Mouse (Mus musculus): ENCODE data around the gene Ncapd2. TPM values are rescaled to one million over a fixed set of nuclear protein-coding genes. Genes with fewer than 3 reads are reported as not detected.

The Ncapd2 gene
- polyA plus RNA-seq, 1 experiment from 2014 or later = 148 TPM

DNA sequence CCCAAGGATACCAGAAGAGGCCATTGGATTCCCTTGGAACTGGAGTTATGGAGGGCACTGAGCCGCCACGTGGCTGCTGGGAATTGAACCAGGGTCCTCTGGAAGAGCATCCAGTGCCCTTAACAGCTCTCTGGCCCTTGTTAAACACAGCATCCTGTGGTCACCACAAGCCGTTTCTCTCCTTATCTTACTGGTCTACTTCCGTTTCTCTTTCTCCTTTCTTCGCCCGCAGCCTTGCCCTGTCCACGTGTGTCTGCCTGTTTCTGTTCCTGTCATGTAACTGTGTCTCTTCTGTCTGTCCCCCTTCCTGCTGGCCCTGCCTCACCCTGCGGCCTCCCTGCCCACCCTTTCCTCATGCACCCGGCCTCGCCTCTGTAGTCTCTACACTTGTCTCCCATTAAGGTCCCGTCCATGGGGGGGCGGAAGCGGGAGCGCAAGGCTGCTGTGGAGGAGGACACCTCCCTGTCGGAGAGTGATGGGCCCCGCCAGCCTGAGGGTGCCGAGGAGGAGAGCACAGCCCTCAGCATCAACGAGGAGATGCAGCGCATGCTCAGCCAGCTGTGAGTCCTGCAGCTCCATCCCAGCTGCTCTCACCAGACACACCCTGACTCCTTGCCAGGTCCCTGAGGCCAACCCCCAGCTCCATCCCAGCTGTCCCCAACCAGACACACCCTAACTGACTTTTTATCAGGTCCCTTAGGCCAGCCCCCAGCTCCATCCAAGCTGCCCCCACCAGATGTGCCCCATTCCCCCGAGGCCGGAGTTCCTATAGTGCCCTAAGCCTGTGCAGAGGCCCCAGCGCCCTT is 39.1 kb downstream of the Ncapd2 start:
- Histone ChIP-seq H3K36me3 (peaks cover 60% of the 10 kb centered on the region), H3K9ac (peak overlapping the region; percentile 8; the same call in 1 of the 2 replicates), H3K4me2 (replicated peaks) (no peak overlapping the region), H3K9me3 (no peaks in the 10 kb centered on the region), H3K27me3 (no peaks in the 10 kb centered on the region), H3K27ac (no peak overlapping the region; the same call in 1 of the 2 replicates), H3K4me3 (no peak overlapping the region), H3K4me1 (peaks cover 24% of the 10 kb centered on the region)
- no peak for ATAC-seq (ENCODE audit: low FRiP score, low read depth)
- 82% methylated on average over 22 of the region's 22 CpGs for WGBS

DNA sequence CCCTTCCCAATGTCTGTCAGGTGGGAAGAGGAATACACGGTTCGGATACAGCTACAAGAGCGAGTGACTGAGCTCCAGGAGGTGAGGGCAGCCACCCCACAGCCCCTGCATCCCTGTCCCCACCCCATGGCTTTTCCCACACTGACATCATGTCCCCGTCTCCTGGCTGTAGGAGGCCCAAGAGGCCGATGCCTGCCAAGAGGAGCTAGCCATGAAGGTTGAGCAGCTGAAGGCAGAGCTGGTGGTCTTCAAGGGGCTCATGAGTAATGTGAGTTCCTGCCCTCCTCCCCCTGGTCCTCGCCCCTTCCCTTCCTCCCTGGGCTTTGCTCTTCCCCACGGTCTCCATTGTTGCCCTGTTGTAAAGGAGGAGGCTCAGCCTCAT is 41.9 kb downstream of the Ncapd2 start:
- WGBS = 80% methylated on average over 7 of the region's 7 CpGs
- Histone ChIP-seq H3K4me2 (replicated peaks) (no peak overlapping the region; the same call in 1 of the 2 replicates), H3K36me3 (peaks cover 42% of the 10 kb centered on the region), H3K27me3 (no peaks in the 10 kb centered on the region), H3K9me3 (no peaks in the 10 kb centered on the region), H3K27ac (peak overlapping the region; percentile 73; the same call in 1 of the 2 replicates), H3K9ac (peak overlapping the region; percentile 40; the same call in 1 of the 2 replicates), H3K4me1 (peaks cover 45% of the 10 kb centered on the region), H3K4me3 (no peak overlapping the region)
- no peak for ATAC-seq (ENCODE audit: low FRiP score, low read depth)

DNA sequence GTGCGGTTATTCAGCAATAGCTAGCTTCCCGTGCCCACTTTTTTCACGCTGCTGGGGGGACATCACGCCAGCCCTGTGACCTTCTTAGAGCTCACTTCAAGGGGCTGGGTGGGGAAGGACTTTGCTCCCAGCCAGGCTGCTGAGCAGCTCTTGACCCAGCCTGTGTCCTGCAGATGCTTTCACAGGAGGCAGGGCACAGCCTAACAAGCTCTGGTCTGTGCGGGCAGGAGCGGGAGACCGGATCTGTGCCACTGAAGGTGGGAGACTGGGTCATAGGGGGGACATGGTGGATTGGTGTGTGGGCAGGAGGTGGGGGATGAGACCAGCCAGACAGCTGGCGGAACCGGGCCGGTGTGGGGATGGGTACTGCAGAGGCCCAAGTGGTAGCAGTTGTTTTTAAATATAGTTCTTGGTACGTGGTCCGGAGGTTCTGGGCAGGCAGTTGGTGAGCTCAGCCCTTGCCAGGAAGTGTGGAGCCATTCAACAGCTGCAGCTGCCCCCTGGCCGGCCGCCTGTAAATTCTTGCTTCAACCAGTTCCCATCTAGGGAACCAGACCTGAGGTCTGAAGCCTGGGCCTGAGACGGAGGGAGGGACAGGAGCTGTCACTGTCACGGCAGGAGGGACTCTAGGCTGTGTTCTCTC is 42.5 kb downstream of the Ncapd2 start:
- no peak for ATAC-seq (ENCODE audit: low FRiP score, low read depth)
- Histone ChIP-seq H3K36me3 (peaks cover 46% of the 10 kb centered on the region), H3K9ac (peak overlapping the region; percentile 51), H3K4me3 (0 out of 2 replicates have a peak overlapping the region, but pooled peaks have one; percentile 2), H3K4me2 (replicated peaks) (peak overlapping the region; percentile 25), H3K4me1 (peaks cover 50% of the 10 kb centered on the region), H3K27me3 (no peaks in the 10 kb centered on the region), H3K27ac (peak overlapping the region; percentile 73), H3K9me3 (no peaks in the 10 kb centered on the region)
- 77% methylated on average over 16 of the region's 16 CpGs for WGBS

DNA sequence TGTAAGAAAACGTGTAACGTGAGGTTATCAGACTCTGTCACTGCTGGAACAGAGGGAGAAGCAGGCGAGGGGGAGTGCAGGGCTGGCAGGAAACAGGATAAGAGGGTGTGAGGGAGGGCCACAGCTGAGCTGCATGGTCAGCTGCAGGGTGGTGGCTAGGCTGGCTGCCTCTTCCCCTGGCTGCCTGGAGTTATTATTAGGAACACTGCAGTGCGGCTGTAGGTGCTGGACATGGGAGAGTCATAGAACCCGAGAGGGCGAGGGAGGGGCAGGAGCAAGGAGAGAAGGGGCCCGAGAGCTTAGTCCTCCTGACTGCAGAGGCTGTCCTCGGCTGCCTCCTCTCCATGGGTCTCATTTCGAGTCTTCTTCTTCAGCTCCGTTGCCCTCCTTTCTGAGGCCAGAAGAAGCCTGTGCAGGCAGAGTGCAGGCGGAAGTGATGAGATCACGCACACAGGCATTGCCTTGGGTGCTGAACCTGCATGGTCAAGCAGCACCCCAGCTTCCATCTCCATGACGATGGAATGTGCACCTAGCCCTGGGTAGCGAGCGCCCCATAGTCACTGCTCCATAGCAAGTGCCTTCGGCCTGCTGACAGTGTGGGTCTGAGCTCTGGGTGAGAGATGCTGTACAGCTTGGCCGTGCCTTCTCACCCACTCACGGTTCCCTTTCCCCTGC is 43.1 kb downstream of the Ncapd2 start:
- Histone ChIP-seq H3K27ac (peak overlapping the region; percentile 73), H3K4me1 (peaks cover 50% of the 10 kb centered on the region), H3K36me3 (peaks cover 42% of the 10 kb centered on the region), H3K27me3 (no peaks in the 10 kb centered on the region), H3K9me3 (no peaks in the 10 kb centered on the region), H3K9ac (peak overlapping the region; percentile 51), H3K4me3 (peak overlapping the region; percentile 2; the same call in 1 of the 2 replicates), H3K4me2 (replicated peaks) (peak overlapping the region; percentile 25)
- ATAC-seq (ENCODE audit: low FRiP score, low read depth) = no peak
- WGBS = 71% methylated on average over 16 of the region's 18 CpGs

DNA sequence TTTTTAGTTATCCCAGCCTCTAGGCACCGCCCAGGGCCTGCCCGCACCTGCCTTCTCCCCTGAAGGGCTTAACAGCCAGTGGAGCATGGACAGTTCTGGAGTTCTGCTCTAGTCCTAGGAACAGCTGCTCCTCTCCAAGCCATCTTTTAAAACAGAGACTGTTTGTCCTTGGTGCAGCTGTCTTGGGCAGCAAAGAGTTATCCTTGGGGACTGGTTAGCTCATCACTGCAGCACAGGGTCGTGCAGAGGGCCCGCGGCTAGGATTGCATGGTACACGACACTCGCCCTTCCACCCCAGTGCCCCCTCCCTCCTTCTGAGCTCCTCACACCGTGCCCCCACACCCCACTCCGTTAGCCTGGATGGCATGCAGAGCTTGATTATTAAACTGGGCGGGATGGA is 44.2 kb downstream of the Ncapd2 start:
- Histone ChIP-seq H3K4me3 (peak overlapping the region; percentile 82; the same call in 1 of the 2 replicates), H3K4me1 (peaks cover 50% of the 10 kb centered on the region), H3K27ac (no peak overlapping the region), H3K9me3 (no peaks in the 10 kb centered on the region), H3K4me2 (replicated peaks) (peak overlapping the region; percentile 96), H3K27me3 (no peaks in the 10 kb centered on the region), H3K9ac (peak overlapping the region; percentile 96; the same call in 1 of the 2 replicates), H3K36me3 (peaks cover 41% of the 10 kb centered on the region)
- ATAC-seq (ENCODE audit: low FRiP score, low read depth) = peak; percentile 45
- WGBS = 55% methylated on average over 10 of the region's 10 CpGs

DNA sequence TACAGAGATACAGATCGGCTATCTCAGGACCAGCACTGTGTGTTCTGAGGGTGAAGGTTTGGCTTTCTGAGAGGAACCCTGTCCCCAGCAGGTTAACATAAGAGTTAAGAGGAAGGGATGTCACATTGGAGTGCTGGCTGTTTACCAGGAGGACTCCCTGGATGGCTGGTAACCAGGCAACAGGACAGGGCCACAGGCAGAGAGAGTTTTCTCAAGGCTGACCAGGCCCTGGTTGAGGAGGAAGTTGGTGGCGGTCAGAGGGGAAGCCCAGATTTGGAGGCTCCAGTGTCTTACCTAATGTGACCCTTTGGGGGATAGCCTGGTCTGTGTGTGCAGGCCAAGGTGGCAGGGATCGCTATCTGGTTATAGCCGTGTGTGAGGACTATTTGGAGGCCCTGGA is 44.7 kb downstream of the Ncapd2 start:
- Histone ChIP-seq H3K9me3 (no peaks in the 10 kb centered on the region), H3K27me3 (no peaks in the 10 kb centered on the region), H3K36me3 (peaks cover 41% of the 10 kb centered on the region), H3K4me3 (peak overlapping the region; percentile 82), H3K27ac (peak overlapping the region; percentile 94; the same call in 1 of the 2 replicates), H3K4me2 (replicated peaks) (peak overlapping the region; percentile 96), H3K4me1 (peaks cover 50% of the 10 kb centered on the region), H3K9ac (peak overlapping the region; percentile 96)
- no peak for ATAC-seq (ENCODE audit: low FRiP score, low read depth)
- 88% methylated on average over 4 of the region's 4 CpGs for WGBS

DNA sequence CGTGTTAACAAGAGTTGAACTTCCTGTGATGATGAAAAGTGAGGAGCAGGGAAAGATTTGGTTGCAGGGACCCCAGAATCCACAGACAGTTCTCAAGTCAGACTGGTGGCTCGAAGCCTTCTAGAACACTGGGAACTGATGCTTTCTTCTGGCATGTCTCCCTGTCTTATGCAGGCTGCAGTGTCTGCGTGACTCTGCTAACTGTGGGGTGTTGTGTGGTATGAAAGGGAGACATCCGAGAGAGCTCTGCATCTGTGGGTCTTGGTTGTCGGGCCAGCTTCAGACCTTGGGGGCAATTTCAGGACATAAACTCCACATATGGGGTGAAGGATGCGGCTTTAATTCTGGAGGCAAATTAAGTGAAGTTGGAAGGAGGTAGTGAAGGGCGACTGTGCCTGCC is 45.4 kb downstream of the Ncapd2 start:
- Histone ChIP-seq H3K4me1 (peaks cover 50% of the 10 kb centered on the region), H3K9ac (peak overlapping the region; percentile 96), H3K4me3 (peak overlapping the region; percentile 82), H3K9me3 (no peaks in the 10 kb centered on the region), H3K4me2 (replicated peaks) (peak overlapping the region; percentile 96), H3K27me3 (no peaks in the 10 kb centered on the region), H3K27ac (peak overlapping the region; percentile 94; the same call in 1 of the 2 replicates), H3K36me3 (peaks cover 42% of the 10 kb centered on the region)
- ATAC-seq (ENCODE audit: low FRiP score, low read depth) = no peak
- 47% methylated on average over 7 of the region's 7 CpGs for WGBS

DNA sequence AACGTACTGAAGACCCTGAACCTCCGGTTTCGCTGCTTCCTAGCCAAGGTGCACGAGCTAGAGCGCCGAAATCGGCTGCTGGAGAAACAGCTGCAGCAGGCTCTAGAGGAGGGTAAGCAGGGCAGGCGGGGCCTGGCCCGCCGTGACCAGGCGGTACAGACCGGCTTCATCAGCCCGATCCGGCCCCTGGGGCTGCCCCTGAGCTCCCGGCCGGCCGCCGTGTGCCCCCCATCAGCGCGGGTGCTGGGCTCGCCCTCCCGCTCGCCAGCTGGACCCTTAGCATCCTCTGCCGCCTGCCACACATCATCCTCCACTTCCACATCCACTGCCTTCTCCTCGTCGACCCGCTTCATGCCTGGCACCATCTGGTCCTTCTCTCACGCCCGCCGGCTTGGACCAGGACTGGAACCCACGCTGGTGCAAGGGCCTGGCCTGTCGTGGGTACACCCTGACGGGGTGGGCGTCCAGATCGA is 46.0 kb downstream of the Ncapd2 start:
- H3K4me1 ChIP-seq = peaks cover 50% of the 10 kb centered on the region
- peak overlapping the region; percentile 96 for H3K4me2 ChIP-seq (replicated peaks)
- peak overlapping the region; percentile 82 for H3K4me3 ChIP-seq
- H3K27ac ChIP-seq = peak overlapping the region; percentile 94
- peak overlapping the region; percentile 96 for H3K9ac ChIP-seq
- peak; percentile 49 for ATAC-seq (ENCODE audit: low FRiP score, low read depth)
- H3K36me3 ChIP-seq = peaks cover 42% of the 10 kb centered on the region
- H3K9me3 ChIP-seq = no peaks in the 10 kb centered on the region
- 1% methylated on average over 35 of the region's 35 CpGs for WGBS
- no peaks in the 10 kb centered on the region for H3K27me3 ChIP-seq

DNA sequence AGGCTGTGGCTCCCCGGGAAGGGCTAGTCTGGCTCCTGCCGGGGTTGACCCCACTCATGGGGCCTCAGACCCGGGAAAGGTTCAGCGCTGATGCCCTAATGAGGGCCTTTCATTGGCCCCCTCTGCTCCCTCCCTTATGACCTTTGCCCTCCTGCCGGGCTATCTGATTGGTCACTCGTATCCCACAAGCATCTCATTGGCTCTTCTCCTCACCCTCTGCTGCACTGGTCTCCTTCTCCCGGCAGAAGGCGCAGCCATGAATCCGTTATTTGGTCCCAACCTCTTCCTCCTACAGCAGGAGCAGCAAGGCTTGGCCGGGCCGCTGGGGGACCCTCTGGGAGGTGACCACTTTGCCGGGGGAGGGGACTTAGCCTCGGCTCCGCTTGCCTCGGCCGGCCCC is 46.5 kb downstream of the Ncapd2 start, which contains the start of gene Iffo1:
Iffo1 (plus strand) TSS at position 241 of the 400 bp plus-strand sequence.
- Histone ChIP-seq H3K27ac (peak within 1 kb of the TSS; percentile 94), H3K4me1 (peaks cover 50% of the 10 kb centered on the region), H3K9ac (peak within 1 kb of the TSS; percentile 96), H3K27me3 (no peaks in the 10 kb centered on the region), H3K4me2 (replicated peaks) (peak within 1 kb of the TSS; percentile 96), H3K4me3 (peak within 1 kb of the TSS; percentile 82), H3K9me3 (no peaks in the 10 kb centered on the region), H3K36me3 (peaks cover 46% of the 10 kb centered on the region)
- WGBS = under 1% methylated on average over 16 of the region's 16 CpGs
- ATAC-seq (ENCODE audit: low FRiP score, low read depth) = peak; percentile 90

DNA sequence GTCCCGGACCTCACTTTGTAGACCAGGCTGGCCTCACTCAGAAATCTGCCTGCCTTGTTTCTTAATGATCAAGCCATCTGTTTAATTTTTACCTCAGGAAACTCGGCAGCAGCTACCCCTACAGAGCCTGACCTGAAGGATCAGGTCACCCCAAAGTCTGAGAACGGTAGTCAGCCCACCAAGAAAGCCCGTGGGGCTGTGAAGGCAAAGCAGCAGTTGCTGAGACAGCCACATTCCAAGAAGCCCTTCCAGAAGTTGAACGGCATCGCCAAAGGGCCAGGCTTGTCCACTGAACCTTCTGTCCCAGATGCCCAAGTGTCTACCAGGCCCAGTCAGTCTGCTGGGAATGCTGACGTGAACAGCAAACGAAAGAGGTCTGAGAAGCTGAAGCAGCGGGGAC is 47.6 kb downstream of the Ncapd2 start:
- no peak for ATAC-seq (ENCODE audit: low FRiP score, low read depth)
- 83% methylated on average over 9 of the region's 9 CpGs for WGBS
- Histone ChIP-seq H3K36me3 (peaks cover 50% of the 10 kb centered on the region), H3K4me2 (replicated peaks) (no peak overlapping the region), H3K4me1 (peaks cover 41% of the 10 kb centered on the region), H3K9ac (no peak overlapping the region), H3K9me3 (no peaks in the 10 kb centered on the region), H3K27me3 (no peaks in the 10 kb centered on the region), H3K27ac (no peak overlapping the region), H3K4me3 (no peak overlapping the region)

DNA sequence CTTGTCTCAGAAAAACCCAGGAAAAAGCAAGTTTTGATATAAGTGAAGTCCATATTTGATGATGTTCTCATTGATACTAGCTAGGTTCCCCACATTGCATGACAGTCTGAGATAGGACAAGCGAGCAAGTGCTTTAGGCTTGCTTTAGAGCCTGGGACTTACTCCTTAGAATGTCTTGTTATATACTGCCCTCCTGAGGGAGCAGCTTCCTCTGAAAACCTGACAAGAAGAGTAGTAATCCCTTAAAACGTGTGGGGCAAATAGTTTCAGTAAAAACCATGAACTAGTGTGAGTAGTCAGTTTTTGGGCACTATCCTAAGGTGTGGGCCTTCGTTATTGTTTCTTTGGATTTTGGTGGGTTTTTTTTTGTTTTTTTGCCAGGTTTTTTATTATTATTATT is 48.4 kb downstream of the Ncapd2 start:
- H3K36me3 ChIP-seq = peaks cover 58% of the 10 kb centered on the region
- no peak overlapping the region for H3K9ac ChIP-seq
- H3K4me3 ChIP-seq = no peak overlapping the region
- H3K27me3 ChIP-seq = no peaks in the 10 kb centered on the region
- no peak overlapping the region for H3K4me2 ChIP-seq (replicated peaks)
- peaks cover 33% of the 10 kb centered on the region for H3K4me1 ChIP-seq
- ATAC-seq (ENCODE audit: low FRiP score, low read depth) = no peak
- WGBS = 72% methylated on average over 3 of the region's 3 CpGs
- H3K9me3 ChIP-seq = no peaks in the 10 kb centered on the region
- no peak overlapping the region for H3K27ac ChIP-seq
